Mouse (Mus musculus): ENCODE data around the gene Mindy3.
"Not testable (repeated sequence)": the region's sequence is repeated elsewhere in the genome, so short reads cannot be mapped to it uniquely, and the experiment has no call there.

Mindy3 gene

DNA sequence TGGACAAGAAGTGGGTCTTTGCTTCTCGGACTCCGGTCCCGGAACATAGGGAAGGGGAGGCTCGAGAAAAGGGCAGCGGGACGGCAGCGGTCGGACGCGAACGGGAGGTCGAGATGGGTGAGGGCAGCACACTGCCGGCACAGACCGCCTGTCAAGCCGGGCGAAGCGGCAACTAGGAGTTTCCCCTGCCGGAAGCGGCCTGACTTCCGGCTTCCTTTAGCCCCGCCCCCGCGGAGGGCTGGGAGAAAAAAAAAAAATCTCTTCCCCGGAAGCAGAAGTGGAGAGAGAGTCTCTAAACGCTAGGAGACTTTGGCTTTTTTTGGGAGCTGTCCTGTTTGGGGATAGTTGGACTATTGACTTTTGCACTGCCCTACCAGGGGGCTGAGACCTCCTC lies at the start of gene Mindy3:
Gene Mindy3, minus strand, starts transcription at position 209 of the 394 bp plus-strand sequence.
- peak; percentile 88 for DNase-seq (ENCODE audit: low spot score)

DNA sequence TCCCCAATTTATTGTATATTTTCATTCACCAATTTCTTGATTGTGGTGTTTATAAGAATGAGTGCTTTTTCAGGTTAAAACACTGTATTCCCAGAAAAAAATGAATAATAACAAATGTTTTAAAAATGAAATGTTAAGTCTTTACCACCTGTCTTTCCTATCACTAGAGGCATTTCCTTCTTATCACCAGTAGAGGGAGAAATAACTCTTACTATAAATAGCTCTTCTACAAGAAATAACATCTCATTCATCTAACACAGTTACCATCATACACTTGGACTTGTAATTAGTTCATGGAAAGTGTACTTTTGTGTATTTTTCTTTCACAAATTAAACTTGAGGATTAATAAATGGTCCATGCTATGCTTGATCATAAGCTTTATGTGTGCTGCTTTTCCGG lies 40.5 kb upstream of the Mindy3 start:
- DNase-seq (ENCODE audit: low spot score), result peak; percentile 67

DNA sequence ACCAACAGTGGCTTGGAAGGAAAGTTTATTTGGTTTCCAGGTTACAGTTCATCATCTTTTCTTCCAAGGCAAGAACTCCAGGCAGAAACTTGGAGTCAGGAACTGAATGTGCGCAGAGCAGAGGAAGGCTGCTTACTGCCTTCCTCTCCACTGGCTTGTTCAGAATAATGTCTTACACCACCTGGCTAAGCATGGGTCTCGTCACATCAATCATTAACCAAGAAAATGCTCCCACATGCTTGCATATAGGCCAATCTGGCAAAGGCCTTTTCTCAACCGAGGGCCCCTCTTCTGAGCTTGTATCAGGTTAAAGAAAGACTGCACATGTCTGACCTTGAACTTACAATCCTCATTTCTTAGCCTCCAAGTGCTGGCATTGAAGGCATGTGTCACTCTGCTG lies 30.8 kb upstream of the Mindy3 start:
- DNase-seq (ENCODE audit: low spot score), result no peak

DNA sequence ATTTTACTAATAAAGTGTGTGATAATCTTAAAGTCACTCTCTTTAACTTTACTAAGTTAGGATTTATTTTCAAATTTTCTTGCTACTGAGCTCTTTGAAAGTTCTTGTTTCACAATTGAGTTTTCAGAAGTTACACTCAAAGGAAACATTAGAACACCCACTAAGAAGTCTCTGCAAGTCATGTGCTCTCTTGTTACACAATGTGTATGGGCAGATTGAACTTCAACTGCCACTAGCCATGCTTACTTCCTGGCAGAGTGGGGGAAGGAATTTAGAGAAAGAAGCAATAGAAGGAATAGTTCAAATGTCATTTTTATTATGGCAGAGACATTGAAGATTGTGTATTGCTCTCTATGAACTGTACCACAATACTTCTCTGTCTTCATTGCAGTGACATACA lies 20.9 kb upstream of the Mindy3 start:
- DNase-seq (ENCODE audit: low spot score), result no peak

DNA sequence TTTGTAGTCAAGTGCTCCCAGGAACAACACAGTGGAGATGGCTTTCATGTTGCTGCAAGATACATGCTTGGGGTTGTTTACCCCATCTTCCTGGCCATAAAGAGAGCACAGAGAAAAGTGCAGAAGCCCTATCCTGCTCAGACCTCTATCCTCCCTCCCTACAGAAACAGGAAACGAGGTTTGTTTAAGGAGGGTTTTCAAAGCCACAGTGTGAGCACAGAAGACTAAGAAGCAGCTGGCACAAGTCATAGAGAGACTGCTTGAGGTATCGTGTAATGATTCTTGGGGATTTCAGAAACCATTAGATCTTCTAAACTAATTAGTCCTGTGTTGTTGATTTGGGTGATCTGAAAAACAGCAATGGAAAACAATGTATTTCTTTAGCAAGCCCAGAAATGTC lies 20.3 kb upstream of the Mindy3 start:
- DNase-seq (ENCODE audit: low spot score), result no peak

DNA sequence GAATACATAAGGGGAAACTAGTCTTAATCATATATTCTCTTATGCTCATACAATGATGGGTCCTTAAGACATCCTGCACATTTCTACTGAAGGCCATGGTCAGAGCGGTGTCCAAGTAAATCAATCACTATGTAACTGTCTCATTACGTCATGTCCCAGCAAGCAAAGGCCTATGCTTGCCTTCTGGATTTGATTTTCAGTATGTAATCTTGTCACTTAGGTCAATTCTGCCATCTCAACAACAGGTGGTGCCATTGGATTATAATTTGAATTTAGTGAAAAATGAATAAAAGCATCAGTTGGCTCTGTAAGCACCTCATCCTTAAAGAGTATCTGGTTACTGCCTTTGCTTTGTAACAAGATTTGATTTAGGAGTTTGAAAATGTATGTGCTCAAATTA lies 18.9 kb upstream of the Mindy3 start:
- DNase-seq (ENCODE audit: low spot score), result peak; percentile 59

DNA sequence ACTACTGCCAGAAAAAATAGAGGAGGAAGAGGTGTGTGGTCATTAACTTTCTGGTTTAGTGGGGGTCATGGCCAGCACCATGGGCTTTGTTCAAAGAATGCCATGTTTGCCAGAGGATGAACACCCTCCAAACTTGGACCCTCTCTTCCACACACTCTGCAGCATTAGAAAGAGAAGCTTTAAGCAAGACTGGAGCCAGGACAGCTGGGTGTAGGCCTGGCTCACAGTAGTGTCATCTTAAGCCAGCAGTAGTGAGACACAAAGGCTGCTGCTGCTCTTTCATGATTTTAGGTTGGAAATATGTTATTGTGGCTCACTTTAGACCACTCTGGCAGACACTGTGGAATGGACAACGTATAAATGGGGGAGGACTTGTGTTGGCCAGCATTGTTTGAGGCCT lies 12.8 kb upstream of the Mindy3 start:
- DNase-seq (ENCODE audit: low spot score), result no peak

DNA sequence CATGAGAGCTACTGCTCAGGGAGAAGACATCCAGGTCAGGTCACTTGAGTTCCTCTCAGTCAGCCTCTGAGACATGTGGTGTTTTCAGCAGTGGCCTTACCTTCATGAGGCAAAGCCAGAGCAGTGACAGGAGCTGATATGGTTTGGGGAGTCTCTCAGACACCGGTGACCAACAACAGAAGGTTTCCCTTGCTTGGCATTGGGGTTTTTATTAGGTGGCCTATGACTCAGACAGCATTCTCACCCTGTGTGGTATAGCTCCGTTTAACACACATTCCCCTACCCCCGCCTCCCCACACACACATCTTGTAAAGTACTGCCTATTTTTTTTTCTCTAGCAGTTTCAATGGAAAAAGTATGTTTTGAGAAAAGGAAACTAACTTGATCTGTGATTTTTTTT lies 5.1 kb upstream of the Mindy3 start:
- DNase-seq (ENCODE audit: low spot score), result no peak

DNA sequence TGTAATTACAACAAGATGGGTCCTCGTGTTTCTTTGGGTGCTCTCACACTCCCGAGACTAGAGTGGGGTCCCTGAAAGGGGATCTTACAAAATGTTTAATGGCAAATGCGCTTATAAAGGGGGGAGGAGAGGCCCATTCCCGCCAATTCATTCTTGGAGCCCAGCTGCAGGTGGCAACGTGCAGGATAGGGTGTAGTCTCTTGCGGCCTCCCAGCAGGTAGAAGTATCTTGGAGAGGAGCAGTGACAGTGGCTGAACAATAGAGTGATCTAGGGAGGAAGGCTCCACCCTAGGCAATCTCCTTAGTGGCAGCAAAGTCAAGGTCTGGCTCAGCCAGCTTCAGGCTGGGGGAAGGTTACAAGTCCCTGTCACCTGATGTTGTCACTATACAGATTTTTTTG lies 4.2 kb upstream of the Mindy3 start:
- not testable (repeated sequence) for DNase-seq (ENCODE audit: low spot score)

DNA sequence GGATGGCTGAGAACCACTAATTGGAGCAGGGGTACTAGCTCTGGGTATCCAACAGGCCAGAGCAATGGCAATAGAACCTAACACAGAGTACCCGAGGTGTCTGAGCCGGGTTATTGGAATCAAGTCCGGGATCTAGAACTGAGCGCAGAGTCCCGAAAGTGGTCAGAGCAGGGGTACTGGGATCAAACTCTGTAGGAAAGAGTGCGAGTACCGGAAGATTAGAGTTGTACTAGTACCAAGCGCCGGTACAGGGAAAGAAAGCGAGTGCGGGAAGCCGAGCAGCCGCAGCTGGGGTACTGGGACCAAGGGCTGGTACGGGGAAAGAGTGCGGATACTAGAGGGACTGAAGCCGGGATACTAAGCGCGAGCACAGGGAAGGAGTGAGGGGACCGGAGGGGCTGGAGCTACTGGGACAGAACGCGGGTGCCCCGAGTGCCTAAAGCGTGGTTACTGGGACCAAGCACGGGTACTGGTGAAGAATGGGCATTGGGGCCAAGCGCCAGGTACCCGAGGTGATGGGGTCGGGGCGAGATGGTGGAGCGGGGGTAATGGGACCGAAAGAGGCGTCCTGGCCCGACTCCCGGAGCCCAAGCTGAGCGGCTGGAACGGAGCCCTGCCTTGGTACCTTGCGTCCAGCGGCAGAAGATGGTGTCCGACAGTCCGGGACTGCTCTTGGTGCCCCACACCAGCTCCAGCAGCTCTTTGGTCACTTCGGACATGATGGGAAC lies 572 bp downstream of the Mindy3 start:
- peak; percentile 43 for DNase-seq (ENCODE audit: low spot score)

DNA sequence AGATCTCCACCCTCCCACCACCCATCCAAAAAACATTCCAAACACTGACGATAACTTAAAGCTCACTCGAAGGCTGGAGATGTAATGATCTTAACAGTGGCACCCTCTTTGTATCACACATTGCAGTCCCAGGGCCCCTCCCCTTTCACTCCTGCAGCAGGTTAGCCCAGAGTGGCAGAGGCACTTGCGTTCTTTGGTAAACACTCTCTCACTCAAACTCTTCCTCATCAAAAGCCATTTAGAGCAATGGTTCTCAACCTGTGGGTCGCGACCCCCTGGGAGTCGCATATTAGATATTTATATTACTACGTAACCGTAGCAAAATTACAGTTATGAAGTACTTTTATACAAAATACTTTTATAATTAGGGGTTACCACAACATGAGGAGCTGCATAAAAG lies 1.1 kb downstream of the Mindy3 start:
- no peak for DNase-seq (ENCODE audit: low spot score)

DNA sequence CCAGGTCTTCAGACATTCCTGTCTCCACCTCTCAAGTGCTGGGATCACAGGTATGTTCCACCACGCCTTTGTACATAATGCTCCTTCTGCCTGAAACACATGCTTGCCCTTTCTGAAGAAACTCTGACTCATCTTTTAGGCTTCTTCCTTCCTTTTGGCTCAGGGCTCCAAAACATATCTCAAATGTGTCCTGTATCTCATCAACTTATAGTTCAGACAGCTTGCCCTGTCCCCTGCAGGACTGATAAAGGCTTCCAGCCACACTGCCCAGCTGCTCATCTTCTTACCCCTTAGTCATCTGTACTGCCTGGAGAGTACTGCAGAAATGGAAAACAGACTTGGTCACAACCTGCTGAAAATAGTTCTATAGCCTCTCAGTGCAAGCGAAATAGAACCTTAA lies 7.0 kb downstream of the Mindy3 start:
- DNase-seq (ENCODE audit: low spot score), result no peak

DNA sequence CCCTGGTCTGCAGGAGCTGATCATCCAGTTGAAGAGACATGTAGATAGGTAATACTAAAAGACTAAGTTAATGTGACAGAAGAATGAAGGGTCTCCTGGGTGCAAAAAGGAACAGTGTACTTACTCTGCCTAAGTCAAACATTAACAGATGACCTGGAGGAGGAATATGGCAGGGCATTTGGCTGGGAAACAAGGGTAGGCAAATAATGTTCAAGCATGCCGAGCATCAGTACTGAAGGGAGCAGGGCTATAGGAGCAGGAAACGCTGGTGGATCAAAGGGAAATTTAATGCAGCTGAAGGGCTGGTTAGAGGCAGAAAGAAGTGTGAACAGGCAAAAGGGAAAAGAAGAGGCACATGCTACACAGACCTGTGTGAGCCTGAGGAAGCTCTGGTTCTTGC lies 8.1 kb downstream of the Mindy3 start:
- no peak for DNase-seq (ENCODE audit: low spot score)

DNA sequence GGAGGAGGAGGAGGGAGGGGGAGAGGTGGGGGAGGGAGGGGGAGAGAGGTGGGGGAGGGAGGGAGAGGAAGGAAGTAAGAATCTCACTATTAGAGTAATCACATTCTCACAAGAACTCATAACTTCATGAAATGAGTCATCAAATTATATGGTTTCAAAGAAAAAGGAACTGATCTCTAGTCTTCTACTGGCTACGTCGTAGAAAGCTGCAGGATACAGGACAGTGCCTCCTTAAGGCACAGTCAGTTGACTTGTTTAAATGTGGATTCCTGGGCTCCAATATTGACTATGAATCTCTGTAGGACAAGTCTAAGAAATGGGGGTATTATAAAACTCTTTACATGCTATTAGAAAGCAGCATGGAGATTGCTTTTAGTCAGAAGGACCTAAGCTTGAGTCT lies 12.5 kb downstream of the Mindy3 start:
- no peak for DNase-seq (ENCODE audit: low spot score)

DNA sequence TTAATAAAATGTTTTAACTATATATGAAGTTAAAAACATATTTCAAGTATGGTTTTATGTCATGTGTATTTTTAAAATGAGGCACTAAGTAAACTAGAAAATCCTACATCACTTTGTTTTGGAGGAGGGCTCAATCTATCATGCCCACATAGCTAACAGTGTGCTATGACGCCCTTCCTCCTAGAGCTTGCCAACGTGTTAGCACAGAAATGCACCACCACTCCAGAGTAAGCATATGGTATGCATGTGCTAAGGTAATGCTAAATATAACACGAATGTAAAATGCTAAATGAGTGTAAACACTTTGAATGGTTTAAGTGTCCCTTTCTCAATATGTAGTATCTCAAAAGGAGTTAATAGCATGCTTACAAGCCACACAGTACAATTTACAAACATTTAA lies 16.8 kb downstream of the Mindy3 start:
- no peak for DNase-seq (ENCODE audit: low spot score)

DNA sequence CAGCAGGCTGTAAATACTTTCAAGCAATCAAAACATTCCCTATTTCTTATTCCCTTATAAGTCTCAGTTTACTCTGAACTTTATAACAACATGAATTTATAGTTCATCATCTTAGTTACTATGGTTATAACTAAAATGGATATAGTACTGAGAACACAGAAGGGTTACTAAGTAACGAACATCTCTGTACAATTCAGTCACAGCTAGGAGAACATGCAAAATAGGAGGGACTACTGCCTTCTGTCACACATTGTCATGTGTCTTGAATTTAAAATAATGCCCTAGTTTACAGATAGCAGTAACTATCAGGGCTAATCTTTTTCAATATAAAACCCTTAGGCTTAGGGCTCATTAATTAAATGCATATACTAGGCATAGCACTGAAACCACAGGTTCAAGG lies 18.1 kb downstream of the Mindy3 start:
- no peak for DNase-seq (ENCODE audit: low spot score)

DNA sequence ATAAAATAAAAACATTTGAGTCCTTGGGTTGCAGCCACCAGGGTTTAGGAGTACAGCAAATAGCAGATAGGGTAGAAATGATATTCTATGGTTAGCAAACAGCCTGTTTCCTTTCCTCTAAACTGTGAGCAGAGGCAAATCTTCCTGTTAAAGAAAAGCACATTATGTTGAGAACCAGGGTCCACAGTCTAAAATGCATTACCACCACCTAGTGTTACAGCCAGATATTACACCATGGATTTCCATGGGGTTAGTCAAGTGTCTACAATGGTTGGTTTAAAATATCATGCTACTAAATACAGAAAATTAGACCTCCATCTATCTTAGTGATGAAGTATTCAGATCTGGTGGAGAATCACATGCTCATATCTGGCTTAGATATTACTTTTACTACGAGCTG lies 30.2 kb downstream of the Mindy3 start:
- DNase-seq (ENCODE audit: low spot score), result peak; percentile 79

DNA sequence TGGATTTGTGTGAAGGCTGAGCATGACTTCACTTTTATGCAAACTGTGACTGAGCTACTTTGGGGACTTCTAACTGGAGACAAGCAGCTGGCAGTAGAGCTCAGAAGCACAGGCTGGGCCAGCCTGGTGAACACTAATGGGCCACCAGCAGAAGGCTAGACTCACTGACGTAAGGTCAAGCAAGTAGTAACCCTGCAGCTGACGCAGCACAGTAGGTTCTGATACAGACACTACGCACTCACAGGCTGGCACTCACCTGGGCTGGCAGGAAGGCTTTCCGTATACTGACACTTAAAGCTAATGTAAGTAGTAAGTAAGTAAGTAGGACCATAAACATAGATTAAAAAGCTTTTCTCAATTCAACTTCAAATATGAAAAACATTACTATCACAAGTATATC lies 30.7 kb downstream of the Mindy3 start:
- no peak for DNase-seq (ENCODE audit: low spot score)

DNA sequence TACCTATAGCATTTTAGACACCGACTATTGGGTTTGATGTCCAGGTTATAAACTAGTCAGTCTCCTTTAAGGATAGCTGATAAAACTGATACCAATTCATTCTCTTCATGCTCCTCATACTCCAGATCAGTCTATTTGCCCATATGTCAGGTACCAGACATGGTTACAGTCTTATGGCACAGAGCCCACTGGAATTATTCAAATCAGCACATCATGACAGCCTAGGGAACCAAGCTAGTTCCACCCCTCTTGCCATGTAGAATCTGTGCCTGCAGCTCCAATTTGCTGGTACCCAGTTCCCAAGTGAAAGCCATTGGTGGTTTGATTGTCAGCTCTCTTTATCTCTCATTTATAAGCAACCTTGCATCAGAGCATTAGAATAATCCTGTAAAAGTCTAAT lies 34.9 kb downstream of the Mindy3 start:
- no peak for DNase-seq (ENCODE audit: low spot score)

DNA sequence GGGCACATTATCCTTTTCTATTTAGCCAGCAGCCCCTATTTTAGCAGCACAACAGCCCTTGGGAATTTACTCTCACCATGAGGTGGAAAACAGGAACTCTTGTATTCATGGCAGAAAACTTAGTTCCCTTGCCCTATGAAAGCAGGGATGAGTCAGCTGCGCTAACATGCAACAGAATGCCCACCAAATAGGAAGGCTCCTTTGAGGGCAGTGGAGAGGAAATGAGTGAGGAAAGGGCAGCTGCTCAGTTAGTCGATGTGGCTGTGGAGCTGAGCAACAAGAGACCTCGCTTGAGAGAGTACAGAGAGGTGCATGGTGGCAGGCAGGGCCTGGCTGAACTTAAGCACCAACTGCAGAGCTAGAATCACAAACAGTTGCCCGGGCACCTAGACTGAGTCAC lies 36.6 kb downstream of the Mindy3 start:
- DNase-seq (ENCODE audit: low spot score), result no peak

DNA sequence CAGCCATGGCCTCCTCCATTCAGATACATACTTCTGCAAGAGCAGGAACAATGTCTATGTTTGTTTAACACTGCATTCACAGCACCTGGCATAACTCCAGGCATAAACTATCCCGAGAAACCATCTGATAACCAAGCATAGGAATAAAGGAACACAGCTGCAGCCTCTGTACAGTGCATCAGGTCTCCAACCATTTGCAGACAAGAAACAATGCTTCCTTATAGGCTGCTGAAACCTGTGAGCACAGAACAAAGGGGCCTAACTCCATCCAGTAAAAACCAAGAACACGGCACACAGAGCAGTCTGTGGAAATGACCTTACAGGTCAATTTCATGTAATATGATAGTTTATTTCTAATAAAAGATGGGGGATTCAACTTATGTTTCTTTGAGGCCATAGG lies 39.0 kb downstream of the Mindy3 start:
- no peak for DNase-seq (ENCODE audit: low spot score)

DNA sequence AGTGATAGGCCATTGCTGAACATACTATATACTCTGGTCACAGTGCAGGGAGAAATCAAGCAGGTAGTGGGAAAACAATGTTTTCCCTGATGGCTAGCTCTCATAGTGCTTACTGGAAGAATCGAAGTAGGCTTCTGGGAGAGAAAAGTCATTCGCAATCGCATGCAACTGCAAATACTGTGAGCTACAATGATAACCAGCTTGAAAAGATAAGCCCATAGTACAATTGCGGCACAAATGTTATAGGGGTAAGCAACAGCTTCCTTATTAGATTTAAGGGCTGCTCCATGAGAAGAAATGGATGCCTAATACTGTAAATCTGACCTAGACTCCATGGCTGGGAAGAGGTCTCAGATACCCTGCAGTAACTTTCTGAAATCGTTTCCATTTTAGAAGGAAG lies 40.7 kb downstream of the Mindy3 start:
- no peak for DNase-seq (ENCODE audit: low spot score)

DNA sequence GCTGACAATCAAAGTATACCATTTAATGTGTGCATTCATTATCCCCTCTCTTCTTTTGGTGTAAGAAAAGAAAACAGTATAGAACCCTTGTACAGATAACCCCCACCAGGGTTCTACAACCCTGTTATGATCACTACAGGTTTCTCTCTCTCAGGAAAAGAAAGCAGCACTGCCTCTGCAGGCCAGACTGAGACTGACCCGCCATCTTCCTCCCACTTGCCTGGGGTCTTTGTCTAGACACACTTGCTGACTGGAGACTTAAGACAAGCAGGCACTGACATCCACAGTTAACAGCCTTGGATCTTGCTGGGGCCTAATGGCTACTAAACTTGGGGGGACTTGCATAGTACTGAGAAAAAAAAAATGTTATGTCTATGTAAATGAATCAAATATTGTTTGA lies 42.2 kb downstream of the Mindy3 start:
- peak; percentile 54 for DNase-seq (ENCODE audit: low spot score)

DNA sequence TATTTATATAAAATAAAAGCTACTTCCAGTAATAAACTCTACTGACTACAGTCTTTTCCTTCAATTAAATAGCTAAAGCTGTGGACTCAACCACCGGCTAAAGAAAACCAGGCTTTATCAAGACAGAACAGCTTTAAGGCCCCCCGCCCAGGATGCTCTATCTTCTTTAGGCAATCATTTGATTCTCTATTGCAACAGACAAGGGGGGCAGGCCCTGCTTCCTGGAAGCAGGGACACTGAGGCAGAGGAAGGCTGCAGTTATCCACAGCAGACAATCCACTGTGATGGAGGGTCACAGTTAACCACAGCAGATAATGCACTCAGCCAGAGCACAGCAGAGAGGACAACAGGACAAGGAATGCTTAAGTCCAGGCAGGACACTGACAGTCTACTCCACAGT lies 46.4 kb downstream of the Mindy3 start:
- DNase-seq (ENCODE audit: low spot score), result no peak

DNA sequence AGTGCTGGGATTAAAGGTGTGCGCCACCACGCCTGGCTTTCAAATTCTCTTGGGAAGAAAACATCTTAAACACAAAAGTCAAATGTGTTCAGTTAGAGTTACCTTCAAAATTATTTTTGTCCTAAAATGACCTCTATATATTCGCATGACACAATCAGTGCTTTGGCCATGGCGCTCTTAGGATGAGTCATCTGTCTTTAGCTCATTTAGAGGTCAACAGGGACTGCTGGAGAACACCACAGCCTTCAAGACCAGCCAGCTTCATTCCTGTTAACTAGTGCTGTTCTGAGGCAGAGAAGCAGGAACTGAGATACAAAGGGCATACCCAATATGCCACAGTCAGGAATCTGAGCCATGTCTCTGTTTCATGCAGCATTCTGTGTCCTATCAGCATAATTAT lies 47.9 kb downstream of the Mindy3 start:
- no peak for DNase-seq (ENCODE audit: low spot score)

Data from retina, embryonic 14.5 days (tissue).